Mouse (Mus musculus) large intestine, adult 2 months (tissue): ENCODE data around the gene Duoxa1. TPM values are rescaled to one million over a fixed set of nuclear protein-coding genes. Genes with fewer than 3 reads are reported as not detected.
"Not testable (repeated sequence)": the region's sequence is repeated elsewhere in the genome, so short reads cannot be mapped to it uniquely, and the experiment has no call there.

Experiments used
- DNase-seq: peaks from one replicate; pipeline ENCODE4 v3.0.0-alpha.2; 2012; ENCODE audit warnings: low read depth, low spot score
- WGBS: fragments of 180-500 bp; shearing (Covaris S2); methylation state at CpG from one replicate; pipeline ENCODE4 v1.1.7; 2018; 5-methylcytosine and 5-hydroxymethylcytosine counted together
- polyA plus RNA-seq: library from polyadenylated mRNA; depleted of rRNA; stranded (reverse); fragments of >200 nt; gene quantifications from 2 replicates; pipeline ENCODE4 v1.2.3, GENCODE M21; 2012; rRNA removed

Gene Duoxa1
- polyA plus RNA-seq = 0.25 and 0.26 TPM in 2 replicates

- 7% methylated on average over 24 of the region's 24 CpGs for WGBS
- DNase-seq = no peak
Observed at GRCm38 (mm10) chr2:122313536-122313935, at the start of gene Duoxa1. Gene Duoxa1, minus strand, starts transcription at chr2:122313730.

- 91% methylated on average over 13 of the region's 13 CpGs for WGBS
- DNase-seq = no peak
Observed at GRCm38 (mm10) chr2:122362622-122363523, 49.3 kb upstream of the Duoxa1 start.

- no peak for DNase-seq
- 41% methylated on average over 10 of the region's 10 CpGs for WGBS
Observed at GRCm38 (mm10) chr2:122361868-122362621, 48.5 kb upstream of the Duoxa1 start.

DNA sequence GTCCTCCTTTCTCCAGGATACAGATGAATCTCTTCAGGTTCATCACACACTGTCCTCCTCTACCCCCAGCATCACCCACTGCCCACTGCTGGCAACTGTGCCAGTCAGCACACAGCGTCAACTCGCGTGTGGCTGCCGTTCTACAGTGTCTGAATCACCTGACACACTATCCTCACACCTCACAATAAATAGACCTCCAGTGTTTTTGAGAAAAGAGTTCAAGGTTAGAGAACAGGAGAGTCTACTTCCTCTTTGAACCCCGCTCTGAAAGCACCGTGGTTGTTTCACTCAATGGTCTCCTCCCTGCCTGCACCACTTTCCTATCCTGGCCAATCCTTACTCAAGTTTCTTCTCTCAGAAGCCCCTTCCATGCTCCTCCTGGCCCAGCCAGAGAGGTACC, 47.7 kb upstream of the Duoxa1 start:
- DNase-seq = no peak
- 21% methylated on average over 6 of the region's 6 CpGs for WGBS

GRCm38 (mm10) chr2:122360310-122360709, 46.8 kb upstream of the Duoxa1 start:
- WGBS = 39% methylated on average over 6 of the region's 6 CpGs
- no peak for DNase-seq

DNA sequence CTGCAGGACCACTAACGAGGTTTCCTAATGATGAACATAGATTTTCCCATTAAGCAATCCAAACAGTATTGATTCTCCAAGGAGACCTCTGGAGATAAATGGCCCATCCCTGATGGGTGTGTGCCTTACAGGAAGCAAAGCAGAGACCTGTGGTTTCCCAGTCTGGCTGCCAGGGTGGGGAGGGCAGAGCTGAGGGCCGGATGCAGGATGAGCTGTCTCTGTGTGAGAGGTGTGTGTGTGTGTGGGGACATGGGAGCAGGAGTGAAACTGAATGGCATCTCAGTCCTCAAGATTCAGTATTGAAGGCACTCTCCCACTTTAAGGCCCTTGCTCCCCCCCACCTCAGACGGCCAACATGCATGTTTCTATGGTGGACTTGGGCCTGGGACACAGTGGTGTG, 42.7 kb upstream of the Duoxa1 start:
- DNase-seq = no peak
- WGBS = 81% methylated on average over 3 of the region's 3 CpGs

DNA sequence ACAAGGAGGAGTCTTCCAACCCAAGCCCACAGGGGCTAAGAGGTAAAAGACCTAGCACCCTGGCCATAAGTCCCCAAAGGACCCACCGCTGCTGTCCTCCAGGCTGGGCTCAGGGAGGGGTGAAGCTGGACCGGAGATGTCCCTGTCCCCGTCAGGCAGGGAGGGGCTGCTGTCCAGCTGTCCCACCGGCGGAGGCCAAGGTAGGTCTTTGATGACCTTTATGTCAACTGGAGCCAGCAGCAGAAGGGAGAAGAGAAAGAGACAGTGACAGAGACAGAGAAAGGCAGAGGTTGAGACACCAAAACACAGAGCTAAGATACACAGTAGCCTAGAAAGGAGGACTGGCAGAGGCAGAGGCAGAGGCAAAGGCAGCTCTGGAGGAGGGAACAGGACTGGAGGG, 41.9 kb upstream of the Duoxa1 start:
- WGBS = 87% methylated on average over 5 of the region's 5 CpGs
- no peak for DNase-seq

DNA sequence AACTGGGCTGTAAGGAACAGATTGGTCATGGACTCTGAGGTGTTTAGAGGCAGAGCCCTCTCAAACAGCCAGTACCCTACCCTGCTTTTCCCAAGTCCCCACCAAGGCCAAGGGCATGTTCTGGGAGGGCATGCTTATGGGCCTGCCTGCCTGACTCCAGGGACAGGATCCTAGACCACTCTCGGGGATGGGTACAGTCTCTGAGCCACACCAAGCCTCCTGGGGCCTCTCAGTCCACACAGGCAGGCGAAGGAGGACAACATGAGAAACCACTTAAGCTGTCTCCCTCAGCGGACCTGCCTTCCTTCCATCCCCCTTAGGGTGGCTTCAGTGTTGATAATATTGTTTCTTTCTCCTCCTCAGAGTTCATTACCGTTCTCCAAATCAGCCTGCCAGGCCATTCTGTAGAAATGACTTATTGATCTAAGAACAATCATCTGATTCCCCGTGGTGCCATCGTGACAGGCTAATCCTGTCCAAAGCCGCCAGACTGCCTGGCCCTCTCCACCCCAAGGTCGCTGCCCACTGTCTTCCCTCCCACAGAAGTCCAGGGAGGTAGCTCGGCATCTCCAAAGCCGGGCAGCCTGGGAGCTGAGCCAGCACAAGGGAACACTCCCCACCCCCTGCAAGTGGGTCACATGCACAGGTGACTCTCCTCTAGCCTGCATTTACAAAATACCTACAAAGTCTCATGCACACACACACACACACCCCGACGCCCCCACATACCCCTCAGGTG, 40.8 kb upstream of the Duoxa1 start:
- no peak for DNase-seq
- 78% methylated on average over 12 of the region's 12 CpGs for WGBS

DNA sequence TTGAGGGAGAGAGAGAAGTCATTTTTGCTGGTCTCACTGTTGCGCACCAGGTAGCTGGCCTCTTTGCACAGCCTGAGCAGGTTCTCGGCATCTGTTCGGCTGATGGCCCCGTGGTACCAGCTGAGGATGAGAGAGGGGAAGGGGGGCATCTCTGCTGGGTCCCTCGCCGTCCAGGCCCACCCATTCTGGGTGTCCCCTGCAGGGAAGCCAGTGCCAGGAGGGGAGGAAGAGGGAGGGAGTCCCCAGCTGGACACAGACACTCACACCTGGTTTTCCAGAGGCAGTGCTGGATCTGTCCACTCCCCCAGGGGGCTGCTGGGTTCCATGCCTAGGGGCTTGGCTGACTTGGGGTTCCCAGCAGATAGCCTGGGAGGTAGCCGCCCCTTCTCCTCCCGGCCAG, 40.2 kb upstream of the Duoxa1 start:
- WGBS = 92% methylated on average over 8 of the region's 8 CpGs
- no peak for DNase-seq

- WGBS = 90% methylated on average over 6 of the region's 6 CpGs
- DNase-seq = no peak
Observed at GRCm38 (mm10) chr2:122352992-122353391, 39.5 kb upstream of the Duoxa1 start.

DNA sequence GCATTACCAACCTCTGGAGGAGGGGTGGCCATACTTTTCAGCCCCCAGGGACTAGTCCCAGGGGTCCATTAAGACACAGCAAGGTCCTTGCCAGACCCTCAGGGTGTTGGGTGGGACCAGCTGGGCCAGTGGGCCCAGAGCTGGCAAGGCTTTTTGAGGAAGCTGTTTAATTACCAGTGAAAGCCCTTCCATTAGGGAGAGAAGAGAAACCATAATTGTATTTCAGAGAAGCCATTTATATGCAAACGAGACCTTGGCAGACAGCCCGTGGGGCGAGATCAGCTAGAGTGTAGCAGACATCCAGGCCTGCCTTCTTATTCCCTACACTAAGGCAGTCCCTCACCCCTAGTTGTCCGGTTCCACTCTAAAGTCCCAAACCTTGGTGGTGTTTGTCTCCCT, 38.4 kb upstream of the Duoxa1 start:
- 52% methylated on average over 4 of the region's 4 CpGs for WGBS

DNA sequence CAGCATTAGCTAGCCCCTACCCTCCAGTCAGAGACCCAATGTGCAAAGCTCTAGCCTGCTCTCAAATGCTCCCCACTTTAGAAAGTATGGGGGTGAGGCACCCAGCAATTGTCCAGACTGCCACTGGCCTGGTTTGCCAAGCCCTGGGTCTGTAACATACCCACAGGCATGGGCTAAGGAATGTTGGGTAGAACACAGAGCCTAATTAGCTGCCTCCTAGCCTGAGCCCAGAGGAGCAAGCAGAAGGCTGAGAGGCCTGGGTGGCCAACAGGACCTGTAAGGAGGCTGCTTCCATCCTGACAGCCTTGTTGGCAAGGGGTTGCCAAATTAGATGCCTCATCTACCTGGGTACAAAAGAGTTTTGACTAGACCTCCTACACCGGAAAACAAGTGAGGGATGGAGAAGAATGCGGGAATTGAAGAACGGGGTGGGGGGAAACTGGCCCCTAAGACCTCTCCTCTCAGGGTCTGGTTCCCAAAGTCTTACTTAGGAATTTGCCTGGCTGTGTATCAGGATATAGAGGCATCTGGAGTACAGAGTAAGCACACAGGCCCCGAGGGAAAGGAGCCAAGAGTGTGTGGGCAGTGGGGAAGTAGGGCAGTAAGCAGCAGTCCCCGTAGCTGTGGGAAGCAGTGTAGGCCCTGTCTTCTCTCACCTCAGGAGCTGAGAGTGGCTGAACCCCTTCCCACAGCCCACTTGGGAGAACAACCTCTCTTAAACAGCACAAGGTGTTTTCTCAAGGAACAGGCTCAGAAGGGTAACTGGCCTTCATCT, 37.8 kb upstream of the Duoxa1 start:
- DNase-seq = no peak
- 71% methylated on average over 5 of the region's 5 CpGs for WGBS

More for the DNA sequence above, 38.4 kb upstream of the Duoxa1 start:
- DNase-seq = no peak

DNA sequence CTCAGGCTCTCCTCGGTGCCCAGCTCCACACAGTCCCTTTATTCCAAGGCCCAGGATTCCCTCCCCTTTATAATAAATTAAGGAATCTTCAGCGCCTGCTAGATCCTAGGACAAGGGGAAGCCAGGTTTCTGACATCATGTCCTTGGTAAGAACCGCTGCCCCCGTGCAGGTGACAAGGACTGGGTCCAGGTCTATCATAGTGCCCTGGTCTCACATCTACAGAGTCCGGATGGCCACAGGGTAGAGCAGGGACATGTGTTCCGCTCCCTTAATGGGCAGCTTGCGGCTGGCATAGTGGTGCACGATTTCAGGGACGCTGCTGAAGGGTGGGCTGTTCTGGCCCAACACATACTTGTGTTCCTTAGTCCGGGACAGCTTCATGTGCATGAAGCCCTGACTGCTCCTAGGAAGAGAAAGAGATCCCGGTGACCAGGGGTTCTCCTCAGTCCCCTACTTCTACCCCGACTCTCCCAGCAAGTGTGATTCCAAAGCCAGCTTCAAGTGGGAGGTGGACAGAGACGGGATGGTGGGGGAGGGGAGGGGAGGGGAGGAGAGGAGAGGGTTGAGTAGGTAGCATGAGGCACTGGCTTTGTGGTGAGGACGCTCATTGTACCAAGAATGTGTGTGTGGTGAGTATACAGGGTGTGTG, 35.7 kb upstream of the Duoxa1 start:
- no peak for DNase-seq
- WGBS = 32% methylated on average over 14 of the region's 14 CpGs

- no peak for DNase-seq
- under 1% methylated on average over 63 of the region's 63 CpGs for WGBS
Observed at GRCm38 (mm10) chr2:122348531-122349131, 35.1 kb upstream of the Duoxa1 start.

GRCm38 (mm10) chr2:122347257-122347656, 33.7 kb upstream of the Duoxa1 start:
- DNase-seq = no peak
- 92% methylated on average over 3 of the region's 3 CpGs for WGBS

- WGBS = 88% methylated on average over 6 of the region's 6 CpGs
- DNase-seq = not testable (repeated sequence)
Observed at GRCm38 (mm10) chr2:122346164-122346563, 32.6 kb upstream of the Duoxa1 start.

DNA sequence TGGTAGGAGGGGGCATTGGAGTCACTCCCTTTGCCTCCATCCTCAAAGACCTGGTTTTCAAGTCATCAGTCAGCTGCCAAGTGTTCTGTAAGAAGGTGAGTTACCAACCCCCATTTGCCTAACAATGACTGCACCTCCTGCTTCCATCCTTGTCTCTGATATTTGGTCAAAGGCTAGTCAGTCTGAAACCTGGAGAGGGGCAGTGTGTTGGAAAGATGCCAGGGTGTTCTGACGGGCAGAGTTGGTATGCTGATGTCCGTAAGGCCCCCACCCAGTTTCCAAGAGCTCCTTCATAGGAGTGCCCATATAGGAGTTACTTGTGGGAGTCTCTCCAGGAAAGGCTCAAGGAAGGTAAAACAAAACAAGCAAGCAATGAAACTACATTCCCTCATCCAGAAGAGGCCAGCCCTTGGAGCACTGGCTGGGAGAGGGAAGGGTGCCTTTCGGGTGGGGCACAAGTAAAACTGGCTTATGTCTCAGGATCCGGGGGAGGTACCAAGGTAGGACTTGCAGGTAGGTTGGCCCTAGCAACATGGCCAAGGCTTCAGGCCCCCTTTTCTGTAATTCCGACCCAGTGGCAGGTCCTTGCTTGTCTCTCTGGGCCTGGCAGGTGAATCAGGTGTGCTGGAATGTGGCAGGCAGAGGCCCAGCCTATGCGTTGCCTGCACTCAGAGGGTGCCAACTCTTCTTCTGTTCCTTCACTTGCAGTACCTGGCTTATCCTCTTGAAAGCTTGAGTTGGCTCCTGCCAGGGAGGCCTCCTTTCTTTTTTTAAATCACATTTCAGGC, 31.8 kb upstream of the Duoxa1 start:
- no peak for DNase-seq
- WGBS = 52% methylated on average over 6 of the region's 6 CpGs

DNA sequence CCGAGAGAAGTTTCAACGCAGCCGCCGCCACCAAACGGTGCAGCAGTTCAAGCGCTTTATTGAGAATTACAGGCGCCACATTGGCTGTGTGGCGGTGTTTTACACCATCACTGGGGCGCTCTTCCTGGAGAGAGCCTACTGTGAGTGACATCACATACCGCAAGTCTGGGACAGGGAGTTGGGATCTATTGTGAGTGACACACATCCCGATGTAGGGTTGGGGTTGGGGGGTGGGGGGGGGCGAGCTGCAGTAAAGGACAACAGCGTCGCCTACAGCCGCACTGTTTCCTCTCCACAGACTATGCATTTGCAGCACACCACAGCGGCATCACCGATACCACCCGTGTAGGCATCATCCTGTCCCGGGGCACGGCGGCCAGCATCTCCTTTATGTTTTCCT, 23.8 kb upstream of the Duoxa1 start:
- no peak for DNase-seq
- 73% methylated on average over 21 of the region's 21 CpGs for WGBS
